Mouse (Mus musculus): Measurements from ENCODE around the gene Aurka.

DNA sequence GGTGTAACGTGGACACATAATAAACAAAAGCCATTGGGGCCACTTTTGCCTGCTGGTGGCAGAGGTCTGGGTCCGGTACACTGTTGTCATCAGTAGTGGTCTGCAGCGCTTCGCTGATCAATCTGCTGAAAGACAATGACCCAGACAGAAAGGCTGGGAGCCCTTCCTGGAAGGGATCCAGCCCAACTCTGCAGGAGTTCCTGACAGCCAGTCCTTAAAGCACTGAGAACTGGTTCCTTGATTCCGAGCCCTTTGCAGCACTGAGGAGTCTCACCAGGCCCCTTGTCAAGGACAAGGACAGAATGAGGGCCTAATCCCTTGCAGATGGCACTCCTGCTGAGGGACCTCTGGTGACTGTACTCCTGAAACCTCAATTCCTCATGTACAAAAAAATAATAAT is 28.7 kb downstream of the Aurka start:
- no peak for TF ChIP-seq MYOG (IDR thresholded peaks at IDR 0.05; ENCODE audit: control insufficient read depth, extremely low read depth, insufficient read length)
- no peak for TF ChIP-seq CTCF (IDR thresholded peaks at IDR 0.05; ENCODE audit: control insufficient read depth, insufficient read depth, insufficient read length)
